Mouse (Mus musculus): ENCODE results near the gene Atcay. TPM values are rescaled to one million over a fixed set of nuclear protein-coding genes. Genes with fewer than 3 reads are reported as not detected.

Atcay gene
- polyA plus RNA-seq, 1 experiment from 2014 or later: 0.14 TPM

GRCm38 (mm10) chr10:81244146-81244545 is 13.5 kb upstream of the Atcay start:
- 75% methylated on average over 4 of the region's 4 CpGs for WGBS
- Histone ChIP-seq H3K27ac (ENCODE audit: low read length) (no peak overlapping the region), H3K9ac (replicated peaks; ENCODE audit: low read length) (no peak overlapping the region), H3K9me3 (ENCODE audit: low read length) (no peaks in the 10 kb centered on the region), H3K4me3 (ENCODE audit: low read length) (no peak overlapping the region), H3K4me2 (replicated peaks; ENCODE audit: low read depth, low read length) (no peak overlapping the region), H3K36me3 (ENCODE audit: insufficient read depth, low read length) (no peaks in the 10 kb centered on the region), H3K4me1 (ENCODE audit: insufficient read depth, low read length) (peaks cover 7% of the 10 kb centered on the region), H3K27me3 (ENCODE audit: insufficient read depth, low read length) (peaks cover 14% of the 10 kb centered on the region)
- no peak for ATAC-seq (ENCODE audit: low FRiP score, low TSS enrichment)

DNA sequence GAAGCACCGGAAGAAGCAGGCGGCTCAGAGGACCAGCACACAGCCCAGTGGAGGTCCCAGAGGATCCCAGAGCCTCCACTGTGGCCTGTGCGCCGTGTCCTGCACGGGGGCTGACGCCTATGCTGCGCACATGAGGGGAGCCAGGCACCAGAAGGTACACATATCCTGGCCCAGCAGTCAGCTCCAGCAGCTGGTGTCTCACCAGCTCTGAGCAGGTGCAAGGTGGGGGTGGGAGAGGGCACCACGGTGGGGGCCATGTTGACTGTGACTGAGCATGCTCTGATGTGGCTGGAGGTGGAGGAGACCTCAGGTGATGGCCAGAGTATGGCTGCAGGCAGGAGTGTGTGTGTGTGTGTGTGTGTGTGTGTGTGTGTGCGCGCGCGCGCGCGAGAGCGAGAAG is 11.4 kb upstream of the Atcay start:
- no peak overlapping the region for H3K4me3 ChIP-seq (ENCODE audit: low read length)

GRCm38 (mm10) chr10:81240876-81241275 is 10.2 kb upstream of the Atcay start:
- ATAC-seq (ENCODE audit: low FRiP score, low TSS enrichment): no peak
- Histone ChIP-seq H3K9ac (replicated peaks; ENCODE audit: low read length) (no peak overlapping the region), H3K9me3 (ENCODE audit: low read length) (no peaks in the 10 kb centered on the region), H3K4me3 (ENCODE audit: low read length) (no peak overlapping the region), H3K27me3 (ENCODE audit: insufficient read depth, low read length) (peaks cover 18% of the 10 kb centered on the region), H3K4me1 (ENCODE audit: insufficient read depth, low read length) (peaks cover 7% of the 10 kb centered on the region), H3K27ac (ENCODE audit: low read length) (no peak overlapping the region), H3K36me3 (ENCODE audit: insufficient read depth, low read length) (no peaks in the 10 kb centered on the region), H3K4me2 (replicated peaks; ENCODE audit: low read depth, low read length) (no peak overlapping the region)
- WGBS: 31% methylated on average over 13 of the region's 13 CpGs

More for the DNA sequence above, 11.4 kb upstream of the Atcay start:
- Histone ChIP-seq H3K4me2 (replicated peaks; ENCODE audit: low read depth, low read length) (no peak overlapping the region), H3K36me3 (ENCODE audit: insufficient read depth, low read length) (no peaks in the 10 kb centered on the region), H3K9ac (replicated peaks; ENCODE audit: low read length) (no peak overlapping the region), H3K27ac (ENCODE audit: low read length) (no peak overlapping the region), H3K27me3 (ENCODE audit: insufficient read depth, low read length) (peaks cover 18% of the 10 kb centered on the region), H3K9me3 (ENCODE audit: low read length) (no peaks in the 10 kb centered on the region), H3K4me1 (ENCODE audit: insufficient read depth, low read length) (peaks cover 7% of the 10 kb centered on the region)
- ATAC-seq (ENCODE audit: low FRiP score, low TSS enrichment): no peak
- WGBS: 89% methylated on average over 15 of the region's 16 CpGs

DNA sequence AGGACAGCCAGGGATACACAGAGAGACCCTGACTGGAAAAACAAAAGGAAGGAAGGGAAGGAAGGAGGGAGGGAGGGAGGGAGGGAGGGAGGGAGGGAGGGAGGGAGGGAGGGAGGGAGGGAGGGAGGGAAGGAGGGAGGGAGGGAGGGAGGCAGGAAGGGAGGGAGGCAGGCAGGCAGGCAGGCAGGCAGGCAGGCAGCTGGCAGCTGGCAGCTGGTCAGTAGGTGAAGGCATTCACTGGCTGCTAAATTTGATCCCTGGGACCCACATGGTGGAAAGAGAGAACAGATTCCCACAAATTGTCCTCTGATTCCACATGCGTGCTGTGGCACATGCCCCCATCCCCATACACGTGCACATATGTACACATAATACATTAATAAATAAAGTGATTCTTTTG is 8.0 kb upstream of the Atcay start:
- Histone ChIP-seq H3K4me3 (ENCODE audit: low read length) (no peak overlapping the region), H3K4me1 (ENCODE audit: insufficient read depth, low read length) (peaks cover 12% of the 10 kb centered on the region), H3K27ac (ENCODE audit: low read length) (no peak overlapping the region), H3K9ac (replicated peaks; ENCODE audit: low read length) (no peak overlapping the region), H3K4me2 (replicated peaks; ENCODE audit: low read depth, low read length) (no peak overlapping the region), H3K9me3 (ENCODE audit: low read length) (no peaks in the 10 kb centered on the region), H3K36me3 (ENCODE audit: insufficient read depth, low read length) (no peaks in the 10 kb centered on the region), H3K27me3 (ENCODE audit: insufficient read depth, low read length) (peaks cover 18% of the 10 kb centered on the region)
- WGBS: 82% methylated on average over 2 of the region's 2 CpGs
- ATAC-seq (ENCODE audit: low FRiP score, low TSS enrichment): no peak

GRCm38 (mm10) chr10:81236471-81237268 is 6.0 kb upstream of the Atcay start:
- peaks cover 17% of the 10 kb centered on the region for H3K4me1 ChIP-seq (ENCODE audit: insufficient read depth, low read length)
- H3K9ac ChIP-seq (replicated peaks; ENCODE audit: low read length): no peak overlapping the region
- ATAC-seq (ENCODE audit: low FRiP score, low TSS enrichment): no peak
- WGBS: 86% methylated on average over 12 of the region's 12 CpGs
- H3K9me3 ChIP-seq (ENCODE audit: low read length): no peaks in the 10 kb centered on the region
- H3K27ac ChIP-seq (ENCODE audit: low read length): no peak overlapping the region
- H3K36me3 ChIP-seq (ENCODE audit: insufficient read depth, low read length): no peaks in the 10 kb centered on the region
- no peak overlapping the region for H3K4me3 ChIP-seq (ENCODE audit: low read length)
- H3K4me2 ChIP-seq (replicated peaks; ENCODE audit: low read depth, low read length): no peak overlapping the region
- H3K27me3 ChIP-seq (ENCODE audit: insufficient read depth, low read length): peaks cover 21% of the 10 kb centered on the region

DNA sequence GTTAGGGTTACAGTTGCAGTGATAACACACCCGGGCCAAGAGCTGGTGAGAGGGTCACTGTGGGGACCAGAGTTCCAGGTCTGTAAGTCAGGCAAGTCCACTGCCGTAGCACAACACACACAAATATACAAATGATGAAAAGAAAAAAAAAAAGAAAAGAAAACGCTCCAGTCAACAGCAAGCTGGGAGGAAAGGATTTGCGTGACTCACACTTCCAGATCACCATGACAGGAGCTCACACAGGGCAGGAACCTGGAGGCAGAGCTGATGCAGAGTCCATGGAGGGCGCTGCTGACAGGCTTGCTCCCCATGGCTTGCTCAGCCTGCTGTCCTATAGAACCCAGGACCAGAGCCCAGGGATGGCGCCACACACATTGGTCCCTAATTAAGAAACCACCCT is 3.6 kb upstream of the Atcay start:
- ATAC-seq (ENCODE audit: low FRiP score, low TSS enrichment): no peak
- Histone ChIP-seq H3K9ac (replicated peaks; ENCODE audit: low read length) (no peak overlapping the region), H3K27me3 (ENCODE audit: insufficient read depth, low read length) (peaks cover 29% of the 10 kb centered on the region), H3K36me3 (ENCODE audit: insufficient read depth, low read length) (no peaks in the 10 kb centered on the region), H3K27ac (ENCODE audit: low read length) (no peak overlapping the region), H3K4me3 (ENCODE audit: low read length) (no peak overlapping the region), H3K9me3 (ENCODE audit: low read length) (no peaks in the 10 kb centered on the region), H3K4me1 (ENCODE audit: insufficient read depth, low read length) (peaks cover 17% of the 10 kb centered on the region), H3K4me2 (replicated peaks; ENCODE audit: low read depth, low read length) (no peak overlapping the region)
- 75% methylated on average over 6 of the region's 6 CpGs for WGBS

DNA sequence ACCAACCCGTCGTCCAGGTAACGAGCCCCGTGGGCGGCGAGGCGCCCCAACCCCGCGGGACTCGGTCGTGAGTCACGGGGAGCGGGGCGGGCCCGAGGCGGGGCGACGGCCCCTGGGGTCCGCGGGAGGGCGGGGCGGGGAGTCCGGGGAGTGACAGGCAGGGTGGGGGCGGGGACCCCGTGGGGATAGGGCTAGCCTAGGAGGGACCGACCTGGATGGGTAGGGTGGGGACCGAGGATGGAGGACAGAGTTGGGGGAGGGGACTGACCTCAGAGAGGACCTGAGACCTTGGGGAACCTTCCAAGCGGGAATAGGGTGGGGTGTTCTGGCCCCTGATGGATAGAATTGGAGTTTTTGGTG is 2.6 kb upstream of the Atcay start:
- WGBS: 0% methylated on average over 26 of the region's 28 CpGs
- H3K27ac ChIP-seq (ENCODE audit: low read length): no peak overlapping the region
- peak; percentile 78 for ATAC-seq (ENCODE audit: low FRiP score, low TSS enrichment)

GRCm38 (mm10) chr10:81232580-81233225 is 2.1 kb upstream of the Atcay start, which contains the start of gene Zfr2:
Zfr2 (plus strand) TSS chr10:81233155.
- Histone ChIP-seq H3K4me1 (ENCODE audit: insufficient read depth, low read length) (peaks cover 17% of the 10 kb centered on the region), H3K9ac (replicated peaks; ENCODE audit: low read length) (peak within 1 kb of the TSS; percentile 83), H3K36me3 (ENCODE audit: insufficient read depth, low read length) (no peaks in the 10 kb centered on the region), H3K4me3 (ENCODE audit: low read length) (peak within 1 kb of the TSS; percentile 81), H3K4me2 (replicated peaks; ENCODE audit: low read depth, low read length) (peak within 1 kb of the TSS; percentile 79), H3K27ac (ENCODE audit: low read length) (no peak within 1 kb of the TSS), H3K27me3 (ENCODE audit: insufficient read depth, low read length) (peaks cover 36% of the 10 kb centered on the region), H3K9me3 (ENCODE audit: low read length) (no peaks in the 10 kb centered on the region)
- ATAC-seq (ENCODE audit: low FRiP score, low TSS enrichment): peak; percentile 87
- WGBS: 8% methylated on average over 29 of the region's 29 CpGs

More for the DNA sequence above, 2.6 kb upstream of the Atcay start:
- Histone ChIP-seq H3K4me2 (replicated peaks; ENCODE audit: low read depth, low read length) (peak overlapping the region; percentile 79), H3K9ac (replicated peaks; ENCODE audit: low read length) (peak overlapping the region; percentile 83), H3K4me3 (ENCODE audit: low read length) (peak overlapping the region; percentile 81), H3K9me3 (ENCODE audit: low read length) (no peaks in the 10 kb centered on the region), H3K4me1 (ENCODE audit: insufficient read depth, low read length) (peaks cover 17% of the 10 kb centered on the region), H3K36me3 (ENCODE audit: insufficient read depth, low read length) (no peaks in the 10 kb centered on the region), H3K27me3 (ENCODE audit: insufficient read depth, low read length) (peaks cover 33% of the 10 kb centered on the region)

- 55% methylated on average over 7 of the region's 7 CpGs for WGBS
- no peak for ATAC-seq (ENCODE audit: low FRiP score, low TSS enrichment)
- Histone ChIP-seq H3K9ac (replicated peaks; ENCODE audit: low read length) (no peak overlapping the region), H3K4me1 (ENCODE audit: insufficient read depth, low read length) (peaks cover 17% of the 10 kb centered on the region), H3K4me2 (replicated peaks; ENCODE audit: low read depth, low read length) (no peak overlapping the region), H3K27ac (ENCODE audit: low read length) (no peak overlapping the region), H3K9me3 (ENCODE audit: low read length) (no peaks in the 10 kb centered on the region), H3K36me3 (ENCODE audit: insufficient read depth, low read length) (no peaks in the 10 kb centered on the region), H3K4me3 (ENCODE audit: low read length) (no peak overlapping the region), H3K27me3 (ENCODE audit: insufficient read depth, low read length) (peaks cover 36% of the 10 kb centered on the region)
Observed at GRCm38 (mm10) chr10:81231436-81231835, 803 bp upstream of the Atcay start.

Measured in kidney, embryonic 16.5 days (tissue).